Mouse (Mus musculus) granulocyte monocyte progenitor cell, adult 5-6 weeks (primary cell): Measurements from ENCODE around the gene Noa1. TPM values are rescaled to one million over a fixed set of nuclear protein-coding genes. Genes with fewer than 3 reads are reported as not detected.
A peak's percentile ranks its signal among the peaks of the same experiment; 100 is the strongest.

Source experiments
- ATAC-seq: replicated peaks from 2 replicates; pipeline ENCODE4 v1.8.0; 2016; ENCODE audit warnings: mild to moderate bottlenecking, moderate TSS enrichment, inconsistent platforms; ENCODE audit not compliant: poor library complexity, severe bottlenecking
- total RNA-seq, 2 experiments: library from RNA; stranded (forward) in 1 of 2; stranded (reverse) in 1 of 2; fragments of 200-712, 200-1000 nt in 1 of 2; fragments of >200 nt in 1 of 2; fragmentation: Nextera tagmentation in 1 of 2; gene quantifications; 2 replicates each; pipeline ENCODE4 v1.2.3; 2014 to 2017

The Noa1 gene
- total RNA-seq, 2 experiments from 2014 or later: 16.5 to 46.2 TPM

- peak; percentile 98 for ATAC-seq
Measured at GRCm38 (mm10) chr5:77292803-77293522, 16.9 kb downstream of the Noa1 start.

DNA sequence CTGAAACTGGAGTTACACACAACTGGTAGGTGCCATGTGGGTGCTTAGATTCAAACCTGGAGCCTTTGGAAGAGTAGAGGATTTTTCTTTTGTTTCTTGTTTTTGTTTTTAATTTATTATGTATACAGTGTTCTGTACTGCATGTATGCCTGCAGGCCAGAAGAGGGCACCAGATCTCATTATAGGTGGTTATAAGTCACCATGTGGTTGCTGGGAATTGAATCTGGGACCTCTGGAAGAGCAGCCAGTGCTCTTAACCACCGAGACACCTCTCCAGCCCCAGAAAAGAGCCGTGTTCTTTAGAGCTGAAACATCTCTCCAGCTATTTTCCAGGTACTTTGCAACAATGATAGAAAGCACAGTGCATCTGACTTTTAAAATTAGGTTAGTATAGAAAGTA, 19.3 kb downstream of the Noa1 start:
- ATAC-seq: no peak

GRCm38 (mm10) chr5:77289686-77290085, 20.2 kb downstream of the Noa1 start:
- ATAC-seq: peak; percentile 19

- no peak for ATAC-seq
Measured at GRCm38 (mm10) chr5:77287901-77288300, 22.0 kb downstream of the Noa1 start.

GRCm38 (mm10) chr5:77286904-77287303, 23.0 kb downstream of the Noa1 start:
- no peak for ATAC-seq

DNA sequence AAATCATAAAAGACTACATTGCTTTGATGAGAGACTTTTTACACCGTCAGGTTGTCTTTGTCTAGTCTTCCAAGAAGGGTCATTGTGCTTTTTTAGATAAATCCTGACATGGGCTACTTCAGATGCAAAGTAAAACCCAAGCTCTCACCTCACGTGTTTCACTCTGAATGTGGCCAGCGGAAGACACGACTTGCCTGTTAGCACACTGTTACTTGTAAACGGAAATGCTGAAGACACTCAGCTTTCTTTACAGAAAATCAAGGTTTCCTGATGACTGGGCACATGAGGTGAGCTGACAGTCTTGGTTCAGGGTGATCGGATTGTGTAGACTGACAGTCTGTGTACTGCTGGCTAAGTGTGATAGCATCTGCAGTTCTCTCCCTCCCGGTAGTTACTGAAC, 24.2 kb downstream of the Noa1 start:
- ATAC-seq: no peak

GRCm38 (mm10) chr5:77282242-77282641, 27.6 kb downstream of the Noa1 start:
- ATAC-seq: no peak

- no peak for ATAC-seq
Measured at GRCm38 (mm10) chr5:77281518-77282174, 28.2 kb downstream of the Noa1 start.

- ATAC-seq: no peak
Measured at GRCm38 (mm10) chr5:77277204-77277603, 32.7 kb downstream of the Noa1 start.

DNA sequence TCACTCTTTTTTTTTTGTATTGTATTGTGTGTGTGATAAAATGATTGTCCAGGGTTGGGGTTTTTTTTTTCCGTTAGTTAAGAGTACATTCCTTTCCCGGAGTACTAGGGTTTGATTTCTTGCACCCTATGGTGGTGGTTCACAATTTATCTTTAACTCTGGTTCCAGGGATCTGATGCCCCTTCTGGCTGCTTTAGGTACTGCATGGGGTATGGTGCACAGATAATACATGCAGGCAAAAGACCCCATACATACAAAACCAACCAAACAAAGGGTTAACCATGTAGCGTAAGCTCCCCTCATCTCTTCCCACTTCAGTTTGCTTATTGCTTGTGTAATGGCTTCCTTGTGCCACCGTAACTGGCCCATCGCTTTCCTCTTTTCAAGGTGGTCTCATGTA, 33.9 kb downstream of the Noa1 start:
- peak; percentile 77 for ATAC-seq

GRCm38 (mm10) chr5:77273151-77273550, 36.7 kb downstream of the Noa1 start:
- peak; percentile 45; the same call in 1 of the 2 replicates for ATAC-seq

DNA sequence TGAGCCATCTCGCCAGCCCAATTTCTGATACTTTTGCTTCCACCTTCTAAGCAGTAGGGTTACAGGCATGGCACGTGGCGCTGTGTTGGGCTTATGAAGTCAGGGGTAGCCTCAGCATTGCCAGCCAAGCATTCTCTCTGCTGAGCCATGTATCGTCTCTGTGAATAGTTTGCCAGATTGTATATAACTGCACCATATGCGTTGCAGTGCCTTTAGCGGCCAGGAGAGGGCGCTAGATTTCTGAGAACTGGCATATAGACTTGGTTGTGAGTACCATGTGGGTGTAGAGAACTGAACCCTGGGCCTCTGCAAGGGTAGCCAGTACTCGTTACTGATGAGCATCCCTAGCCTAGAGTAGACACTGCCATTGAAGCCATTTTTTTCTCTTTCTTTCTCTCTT, 40.5 kb downstream of the Noa1 start:
- ATAC-seq: no peak

DNA sequence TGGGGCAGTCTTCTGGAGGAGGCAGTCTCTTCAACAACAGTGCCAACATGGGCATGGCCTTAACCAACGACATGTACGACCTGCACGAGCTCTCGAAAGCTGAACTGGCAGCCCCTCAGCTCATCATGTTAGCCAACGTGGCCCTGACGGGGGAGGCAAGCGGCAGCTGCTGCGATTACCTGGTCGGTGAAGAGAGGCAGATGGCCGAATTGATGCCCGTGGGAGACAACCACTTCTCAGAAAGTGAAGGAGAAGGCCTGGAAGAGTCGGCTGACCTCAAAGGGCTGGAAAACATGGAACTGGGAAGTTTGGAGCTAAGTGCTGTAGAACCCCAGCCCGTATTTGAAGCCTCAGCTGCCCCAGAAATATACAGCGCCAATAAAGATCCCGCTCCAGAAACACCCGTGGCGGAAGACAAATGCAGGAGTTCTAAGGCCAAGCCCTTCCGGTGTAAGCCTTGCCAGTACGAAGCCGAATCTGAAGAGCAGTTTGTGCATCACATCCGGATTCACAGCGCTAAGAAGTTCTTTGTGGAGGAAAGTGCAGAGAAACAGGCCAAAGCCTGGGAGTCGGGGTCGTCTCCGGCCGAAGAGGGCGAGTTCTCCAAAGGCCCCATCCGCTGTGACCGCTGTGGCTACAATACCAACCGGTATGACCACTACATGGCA, 41.8 kb downstream of the Noa1 start:
- no peak for ATAC-seq

- ATAC-seq: no peak
Measured at GRCm38 (mm10) chr5:77267441-77267840, 42.4 kb downstream of the Noa1 start.

DNA sequence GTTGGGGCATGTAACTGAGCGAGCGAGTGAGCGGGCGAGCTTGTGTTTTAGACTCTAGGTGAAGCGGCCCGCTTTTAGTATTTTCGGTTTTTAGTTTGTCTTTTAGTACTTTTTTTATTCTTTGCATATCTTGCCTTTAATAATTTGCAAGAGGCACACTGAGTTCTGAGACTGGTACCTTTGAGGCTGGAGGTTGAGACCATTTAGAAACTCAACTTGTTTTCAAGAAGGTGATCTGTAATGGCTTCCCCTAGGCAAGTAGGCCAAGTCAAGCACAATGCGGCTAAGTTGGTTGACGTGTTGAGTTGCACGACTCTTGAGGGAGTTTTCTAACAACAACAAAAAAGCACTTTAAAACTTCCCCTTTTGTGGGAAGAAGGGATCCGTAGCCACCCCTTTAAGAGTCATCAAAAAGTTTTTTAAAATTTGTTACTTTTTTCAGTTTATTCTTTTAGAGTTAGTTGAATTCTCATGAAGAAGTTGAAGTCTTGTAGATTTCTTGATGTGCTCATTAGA, 42.9 kb downstream of the Noa1 start:
- peak; percentile 32 for ATAC-seq

DNA sequence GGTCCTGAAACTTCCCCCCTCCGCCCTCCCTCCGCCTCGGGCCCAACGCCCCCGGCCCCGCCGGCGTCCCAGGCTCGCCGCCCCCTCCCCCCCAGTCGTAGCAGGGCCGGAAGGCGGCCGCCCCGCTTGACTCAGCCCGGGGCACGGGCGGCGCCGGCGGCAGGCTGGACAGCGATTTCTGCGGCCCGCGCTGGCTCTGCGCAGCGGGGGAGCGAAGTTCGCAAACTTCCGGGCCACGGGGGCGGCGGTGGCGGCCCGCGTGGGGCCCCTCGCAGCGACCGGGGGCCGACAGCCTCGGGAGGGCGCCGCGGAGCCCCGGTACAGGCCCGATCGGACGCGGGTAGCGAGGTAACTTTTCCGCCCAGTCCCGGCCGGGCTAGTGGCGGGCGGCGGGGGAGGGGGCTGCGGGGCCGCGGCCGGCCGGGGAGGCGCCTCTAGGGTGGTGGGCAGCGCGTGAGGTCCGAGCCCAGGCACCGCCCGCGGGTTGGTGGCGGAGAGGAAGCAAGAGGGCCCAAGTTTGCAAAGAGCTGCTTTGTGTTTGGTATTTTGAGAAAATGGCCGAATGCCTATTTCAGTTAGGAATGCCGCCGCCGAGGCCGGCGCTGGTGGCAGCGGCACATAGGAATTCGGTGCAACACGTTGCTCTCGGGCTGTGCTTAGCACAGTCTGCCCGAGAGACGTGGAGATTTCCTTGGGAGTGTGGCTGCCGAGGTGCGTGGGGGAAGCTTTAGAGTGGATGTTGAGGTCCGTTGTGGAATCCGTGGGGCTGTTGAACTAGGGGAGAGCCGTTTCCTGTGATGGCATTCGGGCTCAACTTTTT, 43.6 kb downstream of the Noa1 start:
- ATAC-seq: peak; percentile 16

DNA sequence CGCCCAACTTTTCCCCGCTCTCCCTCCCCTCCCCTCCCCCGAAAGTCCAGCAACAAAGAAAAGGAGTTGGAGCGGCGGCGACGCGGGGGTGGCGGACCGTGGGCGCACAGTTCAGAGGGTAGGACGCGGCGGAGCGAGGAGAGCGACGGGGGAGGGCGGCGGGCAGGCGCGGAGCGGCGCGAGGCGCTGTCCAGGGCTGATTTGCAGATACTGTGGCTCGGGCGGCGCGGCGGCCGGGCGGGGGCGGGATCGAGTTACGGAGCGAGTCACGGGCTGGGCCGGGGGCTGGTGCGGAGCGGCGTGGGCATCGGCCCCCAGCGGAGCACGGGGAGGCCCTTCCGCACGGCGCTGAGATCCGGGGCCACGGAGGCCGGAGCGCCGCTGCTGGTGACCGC, 44.2 kb downstream of the Noa1 start:
- ATAC-seq: peak; percentile 45

DNA sequence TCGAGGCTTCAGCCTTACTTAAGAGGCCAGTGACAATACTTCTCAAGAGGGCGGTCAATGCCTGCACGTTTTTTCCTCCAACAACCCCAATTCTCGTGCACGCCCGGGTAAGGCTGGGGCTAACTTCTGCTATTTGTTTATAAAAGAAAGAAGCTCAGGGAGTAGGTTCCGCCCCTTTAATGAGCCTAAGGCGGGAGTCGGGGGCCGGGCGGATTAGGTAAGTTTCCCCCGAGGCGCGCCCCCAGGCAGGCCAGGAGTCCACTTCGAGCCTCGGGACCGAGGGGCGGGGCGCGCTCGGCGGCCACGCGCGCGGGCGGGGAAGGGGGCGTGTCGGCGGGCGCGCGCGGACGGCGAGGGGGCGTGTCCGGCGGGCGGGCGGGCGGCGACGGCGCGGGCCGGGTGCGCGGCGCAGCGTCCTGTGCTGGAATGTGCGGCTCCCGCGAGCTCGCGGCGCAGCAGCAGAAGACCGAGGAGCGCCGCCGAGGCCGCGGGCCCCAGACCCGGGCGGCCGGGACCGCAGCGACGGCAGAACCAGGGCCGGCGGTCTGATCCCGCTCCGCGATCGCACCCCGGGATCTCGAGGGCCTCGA, 44.7 kb downstream of the Noa1 start, which contains the start of gene Rest:
Rest (plus strand) TSS at position 411 of the 590 bp plus-strand sequence.
- peak; percentile 78 for ATAC-seq

- ATAC-seq: no peak
Measured at GRCm38 (mm10) chr5:77262105-77262504, 47.8 kb downstream of the Noa1 start.

DNA sequence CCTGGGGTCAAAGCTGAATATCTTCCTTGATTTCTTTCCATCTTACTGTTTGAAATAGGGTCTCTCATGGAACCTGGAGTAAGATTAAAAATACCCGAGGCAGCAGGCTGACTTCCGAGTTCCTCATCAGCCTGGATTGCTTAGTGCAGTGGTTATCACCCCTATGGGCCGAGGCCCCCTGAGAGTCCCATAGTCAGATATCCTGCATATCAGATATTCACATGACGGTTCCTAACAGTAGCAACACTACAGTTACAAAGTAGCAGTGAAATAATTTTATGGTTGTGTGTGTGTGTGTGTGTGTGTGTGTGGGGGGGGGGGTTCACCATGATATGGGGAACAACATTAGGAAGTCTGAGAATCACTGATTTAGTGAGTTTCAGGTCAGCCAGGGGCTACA, 48.7 kb downstream of the Noa1 start:
- no peak for ATAC-seq
